Mouse (Mus musculus): ENCODE results near the gene Epb41l4b. TPM values are rescaled to one million over a fixed set of nuclear protein-coding genes. Genes with fewer than 3 reads are reported as not detected.

Epb41l4b gene
- polyA plus RNA-seq (2014; fragmentation: Illumina TruSeq; extraction: RNeasy Lipid Tissue Mini Kit (QIAGEN cat#74804); ENCODE audit: insufficient read depth, low read depth, low replicate concordance) = 27.0 TPM

GRCm38 (mm10) chr4:57143026-57143937, at the start of gene Epb41l4b:
Gene Epb41l4b (minus strand): TSS chr4:57143437.

DNA sequence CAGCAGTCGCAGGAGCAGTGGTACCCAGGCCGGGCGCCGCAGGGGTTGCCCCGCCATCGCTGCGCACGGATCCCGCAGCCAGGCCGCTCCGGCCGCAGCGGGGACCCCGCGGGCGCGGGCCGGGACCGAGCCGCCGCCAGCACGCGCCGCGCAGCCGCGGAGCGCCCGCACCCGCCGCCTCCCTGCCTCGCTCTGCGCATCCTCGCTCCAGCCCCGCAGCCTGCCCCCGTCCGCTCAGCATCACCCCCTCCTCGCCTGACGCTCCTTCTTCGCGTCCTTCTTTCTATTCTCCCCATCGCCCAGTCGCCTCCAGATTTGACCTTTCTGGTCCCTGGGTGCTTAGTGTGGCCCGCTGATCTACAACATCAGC, 153.0 kb downstream of the Epb41l4b start, which contains the start of gene Frrs1l:
Gene Frrs1l, minus strand, starts transcription at position 177 of the 370 bp plus-strand sequence.

DNA sequence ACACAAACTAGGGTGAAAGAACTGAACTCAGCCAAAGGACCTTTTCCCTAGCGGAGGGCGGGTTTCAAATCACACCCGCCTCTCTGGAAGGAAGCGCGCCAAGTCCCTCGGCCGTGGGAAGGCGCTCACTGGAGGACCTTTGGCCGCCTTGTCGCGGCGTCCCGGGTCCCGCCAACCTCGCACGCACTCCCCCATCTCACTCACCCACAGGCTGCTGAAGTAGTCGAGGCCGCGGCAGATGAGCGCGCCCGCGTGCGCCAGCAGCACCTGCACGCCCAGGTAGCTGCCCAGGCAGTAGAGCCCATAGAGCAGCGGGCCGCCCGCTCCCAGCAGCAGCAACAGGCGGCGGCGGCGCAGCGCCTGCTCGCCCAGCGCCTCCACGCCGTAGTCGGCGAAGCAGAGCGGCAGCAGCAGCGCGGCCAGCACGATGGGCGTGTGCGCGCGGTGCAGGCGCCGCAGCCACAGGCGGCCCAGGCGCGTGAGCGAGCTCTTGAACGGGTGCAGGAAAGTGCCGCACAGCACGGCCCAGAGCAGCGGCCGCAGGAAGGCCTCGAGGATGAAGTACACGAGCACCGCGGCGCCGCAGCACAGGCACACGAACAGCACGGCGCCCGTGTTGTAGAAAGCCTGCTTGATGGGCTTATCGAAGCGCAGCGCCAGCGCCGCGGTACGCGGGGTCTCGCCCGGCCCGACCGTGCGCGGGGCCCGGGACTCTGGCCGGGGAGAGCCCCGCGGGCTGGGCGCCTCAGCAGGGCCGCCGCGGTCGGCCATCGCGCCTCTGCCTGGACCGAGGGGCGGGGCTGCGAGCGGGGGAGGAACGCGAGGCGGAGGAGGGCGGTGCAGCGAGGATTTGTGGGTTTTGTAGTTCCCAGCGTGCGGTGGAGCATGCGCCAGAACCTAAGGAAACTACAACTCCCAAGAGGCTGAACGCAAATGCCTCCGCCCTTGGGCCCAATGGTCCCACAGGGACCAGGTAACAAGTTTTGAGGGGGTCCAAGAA, 196.3 kb downstream of the Epb41l4b start, which contains the start of gene Tmem245:
Gene Tmem245, minus strand, starts transcription at position 797 of the 1,000 bp plus-strand sequence.

Other genes starting within 250 kb of the Epb41l4b start
- 5.2 TPM for gene Tmem245, start 196.0 kb downstream of the Epb41l4b start, polyA plus RNA-seq (2014; fragmentation: Illumina TruSeq; extraction: RNeasy Lipid Tissue Mini Kit (QIAGEN cat#74804); ENCODE audit: insufficient read depth, low read depth, low replicate concordance)
- gene Frrs1l, start 153.0 kb downstream of the Epb41l4b start, polyA plus RNA-seq (2014; fragmentation: Illumina TruSeq; extraction: RNeasy Lipid Tissue Mini Kit (QIAGEN cat#74804); ENCODE audit: insufficient read depth, low read depth, low replicate concordance) = not detected
- gene Ptpn3, start 158.4 kb upstream of the Epb41l4b start, polyA plus RNA-seq (2014; fragmentation: Illumina TruSeq; extraction: RNeasy Lipid Tissue Mini Kit (QIAGEN cat#74804); ENCODE audit: insufficient read depth, low read depth, low replicate concordance) = 4.8 TPM

Data from lung, adult 10 weeks (tissue).